Mouse (Mus musculus): ENCODE measurements around the gene Dars. TPM values are rescaled to one million over a fixed set of nuclear protein-coding genes. Genes with fewer than 3 reads are reported as not detected.

Gene Dars
- polyA plus RNA-seq (2016; fragmentation: Nextera tagmentation; extraction: Ambion mirVana) = 190 and 216 TPM in 2 replicates

- peaks cover 30% of the 10 kb centered on the region for H3K36me3 ChIP-seq
- H3K4me3 ChIP-seq = peak within 1 kb of the TSS; percentile 94
- H3K4me1 ChIP-seq = peaks cover 21% of the 10 kb centered on the region
- WGBS = under 1% methylated on average over 68 of the region's 68 CpGs
- DNase-seq (ENCODE audit: low spot score) = peak; percentile 93
- H3K27ac ChIP-seq (replicated peaks) = peak within 1 kb of the TSS; percentile 99
- H3K27me3 ChIP-seq (ENCODE audit: low read depth, poor library complexity, severe bottlenecking) = no peaks in the 10 kb centered on the region
- no peaks in the 10 kb centered on the region for H3K9me3 ChIP-seq (replicated peaks)
These were observed at the start of gene Dars for GRCm38 (mm10) chr1:128416584-128417532. Gene Dars, minus strand, starts transcription at chr1:128417368.

DNA sequence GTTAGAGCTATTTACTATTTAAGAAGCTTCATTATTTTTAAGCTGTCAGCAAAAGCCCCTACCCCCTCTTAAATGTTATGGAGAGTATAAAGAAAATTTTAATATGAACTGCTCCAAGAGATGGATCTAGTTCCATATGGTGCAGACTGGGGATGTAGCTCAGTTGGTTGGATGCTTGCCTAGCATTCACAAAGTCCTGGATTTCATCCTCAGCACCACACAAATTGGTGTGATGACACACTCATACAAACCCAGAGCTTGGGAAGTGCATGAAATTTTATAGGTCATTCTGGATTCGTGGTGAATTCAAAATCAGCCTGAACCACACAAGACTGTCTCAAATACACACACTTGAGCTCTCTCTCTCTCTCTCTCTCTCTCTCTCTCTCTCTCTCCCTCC, 49.7 kb upstream of the Dars start:
- no peak for DNase-seq (ENCODE audit: low spot score)
- H3K4me3 ChIP-seq = no peak overlapping the region
- no peak overlapping the region for H3K27ac ChIP-seq (replicated peaks)
- WGBS = 74% methylated on average over 1 of the region's 1 CpGs
- H3K4me1 ChIP-seq = peaks cover 13% of the 10 kb centered on the region
- no peaks in the 10 kb centered on the region for H3K9me3 ChIP-seq (replicated peaks)
- H3K27me3 ChIP-seq (ENCODE audit: low read depth, poor library complexity, severe bottlenecking) = no peaks in the 10 kb centered on the region
- no peaks in the 10 kb centered on the region for H3K36me3 ChIP-seq

GRCm38 (mm10) chr1:128463478-128463877, 46.3 kb upstream of the Dars start:
- Histone ChIP-seq H3K27me3 (ENCODE audit: low read depth, poor library complexity, severe bottlenecking) (no peaks in the 10 kb centered on the region), H3K9me3 (replicated peaks) (no peaks in the 10 kb centered on the region), H3K27ac (replicated peaks) (no peak overlapping the region), H3K36me3 (no peaks in the 10 kb centered on the region), H3K4me3 (no peak overlapping the region), H3K4me1 (peaks cover 10% of the 10 kb centered on the region; the same call in 1 of the 2 replicates)
- no peak for DNase-seq (ENCODE audit: low spot score)
- WGBS = 91% methylated on average over 5 of the region's 5 CpGs

DNA sequence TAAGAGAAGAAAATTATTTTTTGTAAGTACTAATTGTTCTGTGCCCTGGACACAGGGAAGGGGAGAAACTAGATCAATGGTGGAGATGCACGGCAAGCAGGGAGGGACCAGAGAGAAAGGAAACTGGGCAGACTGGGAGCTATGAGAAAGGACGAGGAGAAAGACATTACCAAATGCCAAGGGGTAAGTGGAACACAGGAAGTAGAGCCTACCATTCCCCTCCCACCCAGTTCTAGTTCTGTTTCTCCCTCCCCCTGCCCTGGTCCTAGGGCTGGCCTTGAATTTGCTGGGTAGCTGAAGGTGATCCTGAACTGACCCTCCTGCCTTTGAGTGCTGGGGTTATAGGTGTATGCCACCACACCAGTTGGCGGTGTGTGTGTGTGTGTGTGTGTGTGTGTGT, 45.2 kb upstream of the Dars start:
- 69% methylated on average over 3 of the region's 3 CpGs for WGBS
- Histone ChIP-seq H3K27ac (replicated peaks) (peak overlapping the region; percentile 28; the same call in 1 of the 2 replicates), H3K36me3 (no peaks in the 10 kb centered on the region), H3K27me3 (ENCODE audit: low read depth, poor library complexity, severe bottlenecking) (no peaks in the 10 kb centered on the region), H3K9me3 (replicated peaks) (no peaks in the 10 kb centered on the region), H3K4me3 (no peak overlapping the region), H3K4me1 (peaks cover 13% of the 10 kb centered on the region)
- no peak for DNase-seq (ENCODE audit: low spot score)

GRCm38 (mm10) chr1:128460780-128461179, 43.6 kb upstream of the Dars start:
- no peaks in the 10 kb centered on the region for H3K9me3 ChIP-seq (replicated peaks)
- no peaks in the 10 kb centered on the region for H3K36me3 ChIP-seq
- WGBS = 93% methylated on average over 6 of the region's 6 CpGs
- no peak overlapping the region for H3K27ac ChIP-seq (replicated peaks)
- no peaks in the 10 kb centered on the region for H3K27me3 ChIP-seq (ENCODE audit: low read depth, poor library complexity, severe bottlenecking)
- no peak for DNase-seq (ENCODE audit: low spot score)
- peaks cover 20% of the 10 kb centered on the region for H3K4me1 ChIP-seq
- H3K4me3 ChIP-seq = no peak overlapping the region

- Histone ChIP-seq H3K4me3 (no peak overlapping the region), H3K27me3 (ENCODE audit: low read depth, poor library complexity, severe bottlenecking) (no peaks in the 10 kb centered on the region), H3K9me3 (replicated peaks) (no peaks in the 10 kb centered on the region), H3K4me1 (peaks cover 20% of the 10 kb centered on the region), H3K27ac (replicated peaks) (no peak overlapping the region), H3K36me3 (no peaks in the 10 kb centered on the region)
- WGBS = 43% methylated on average over 1 of the region's 1 CpGs
- no peak for DNase-seq (ENCODE audit: low spot score)
These were observed 42.3 kb upstream of the Dars start for GRCm38 (mm10) chr1:128459439-128459838.

GRCm38 (mm10) chr1:128459011-128459410, 41.8 kb upstream of the Dars start:
- no peaks in the 10 kb centered on the region for H3K27me3 ChIP-seq (ENCODE audit: low read depth, poor library complexity, severe bottlenecking)
- DNase-seq (ENCODE audit: low spot score) = no peak
- H3K27ac ChIP-seq (replicated peaks) = no peak overlapping the region
- H3K9me3 ChIP-seq (replicated peaks) = no peaks in the 10 kb centered on the region
- peaks cover 20% of the 10 kb centered on the region for H3K4me1 ChIP-seq
- WGBS = 84% methylated on average over 3 of the region's 3 CpGs
- H3K36me3 ChIP-seq = no peaks in the 10 kb centered on the region
- no peak overlapping the region for H3K4me3 ChIP-seq

- Histone ChIP-seq H3K4me3 (no peak overlapping the region), H3K9me3 (replicated peaks) (no peaks in the 10 kb centered on the region), H3K4me1 (peaks cover 20% of the 10 kb centered on the region), H3K27me3 (ENCODE audit: low read depth, poor library complexity, severe bottlenecking) (no peaks in the 10 kb centered on the region), H3K36me3 (no peaks in the 10 kb centered on the region), H3K27ac (replicated peaks) (peak overlapping the region; percentile 42)
- no peak for DNase-seq (ENCODE audit: low spot score)
- WGBS = 69% methylated on average over 18 of the region's 18 CpGs
These were observed 39.8 kb upstream of the Dars start for GRCm38 (mm10) chr1:128456844-128457445.

DNA sequence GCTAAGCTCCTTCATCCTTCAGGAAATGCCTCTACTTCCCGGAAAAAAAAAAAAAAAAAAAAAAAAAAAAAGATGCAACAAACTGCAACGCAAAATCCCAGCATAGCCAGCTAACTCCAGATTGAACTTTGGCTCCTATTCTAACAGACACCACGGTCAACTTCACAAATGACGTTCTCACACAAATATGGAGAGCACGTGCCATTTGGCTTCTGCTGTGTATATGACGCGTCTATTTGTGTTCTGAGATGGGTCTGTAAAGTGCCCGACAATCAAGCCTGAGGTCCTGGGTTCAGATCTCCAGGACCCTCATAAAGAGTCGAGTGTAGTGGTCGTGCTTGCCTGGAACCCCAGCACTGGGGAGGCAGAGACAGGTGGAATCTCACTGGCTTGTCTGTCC, 39.1 kb upstream of the Dars start:
- no peak overlapping the region for H3K27ac ChIP-seq (replicated peaks)
- 93% methylated on average over 10 of the region's 10 CpGs for WGBS
- H3K4me3 ChIP-seq = no peak overlapping the region
- no peaks in the 10 kb centered on the region for H3K9me3 ChIP-seq (replicated peaks)
- no peaks in the 10 kb centered on the region for H3K36me3 ChIP-seq
- DNase-seq (ENCODE audit: low spot score) = no peak
- H3K27me3 ChIP-seq (ENCODE audit: low read depth, poor library complexity, severe bottlenecking) = no peaks in the 10 kb centered on the region
- H3K4me1 ChIP-seq = peaks cover 20% of the 10 kb centered on the region

DNA sequence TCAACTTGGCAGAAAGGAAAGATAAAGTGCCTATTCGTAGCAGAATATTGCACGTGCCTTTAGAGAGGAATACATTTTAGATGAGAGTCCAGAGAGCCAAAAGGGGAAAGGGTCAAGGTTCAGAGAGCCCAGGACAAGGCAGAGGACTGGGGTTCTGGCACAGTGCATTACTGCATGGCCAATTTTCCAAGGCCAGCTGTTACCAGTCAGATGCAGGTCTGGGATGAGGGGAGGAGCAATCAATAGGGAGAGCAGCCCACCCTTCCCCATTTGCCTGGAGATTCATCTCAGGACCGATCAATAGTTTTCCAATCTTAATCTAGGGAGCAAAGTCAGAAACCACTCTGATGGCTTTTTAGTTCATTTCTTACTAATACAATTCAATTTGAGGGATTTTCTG, 35.0 kb upstream of the Dars start:
- WGBS = 82% methylated on average over 3 of the region's 3 CpGs
- Histone ChIP-seq H3K4me1 (peaks cover 5% of the 10 kb centered on the region), H3K9me3 (replicated peaks) (no peaks in the 10 kb centered on the region), H3K27me3 (ENCODE audit: low read depth, poor library complexity, severe bottlenecking) (peaks cover 6% of the 10 kb centered on the region; the same call in 1 of the 2 replicates), H3K27ac (replicated peaks) (no peak overlapping the region), H3K36me3 (no peaks in the 10 kb centered on the region), H3K4me3 (no peak overlapping the region)
- DNase-seq (ENCODE audit: low spot score) = no peak

GRCm38 (mm10) chr1:128451183-128451582, 34.0 kb upstream of the Dars start:
- no peak overlapping the region for H3K27ac ChIP-seq (replicated peaks)
- no peaks in the 10 kb centered on the region for H3K36me3 ChIP-seq
- peaks cover 8% of the 10 kb centered on the region; the same call in 1 of the 2 replicates for H3K27me3 ChIP-seq (ENCODE audit: low read depth, poor library complexity, severe bottlenecking)
- H3K4me3 ChIP-seq = no peak overlapping the region
- no peaks in the 10 kb centered on the region; the same call in 1 of the 2 replicates for H3K4me1 ChIP-seq
- no peaks in the 10 kb centered on the region for H3K9me3 ChIP-seq (replicated peaks)
- DNase-seq (ENCODE audit: low spot score) = no peak
- 84% methylated on average over 4 of the region's 4 CpGs for WGBS

- 79% methylated on average over 7 of the region's 7 CpGs for WGBS
These were observed 30.2 kb upstream of the Dars start for GRCm38 (mm10) chr1:128447206-128447902.

More at GRCm38 (mm10) chr1:128447206-128447902, 30.2 kb upstream of the Dars start:
- no peak overlapping the region for H3K4me3 ChIP-seq
- peaks cover 8% of the 10 kb centered on the region; the same call in 1 of the 2 replicates for H3K27me3 ChIP-seq (ENCODE audit: low read depth, poor library complexity, severe bottlenecking)
- no peak overlapping the region for H3K27ac ChIP-seq (replicated peaks)
- DNase-seq (ENCODE audit: low spot score) = no peak
- H3K4me1 ChIP-seq = peaks cover 6% of the 10 kb centered on the region
- H3K9me3 ChIP-seq (replicated peaks) = no peaks in the 10 kb centered on the region
- H3K36me3 ChIP-seq = no peaks in the 10 kb centered on the region
